Mouse (Mus musculus) erythroblast, embryonic 14.5 days (primary cell): ENCODE data around the gene Iqcc.

Experiments used
- GATA1 ChIP-seq: IDR thresholded peaks from 2 replicates; pipeline ENCODE4 v1.6.1; 2012; ENCODE audit warnings: low read length, inconsistent platforms, mixed read lengths
- TAL1 ChIP-seq: IDR thresholded peaks from 3 replicates; pipeline ENCODE4 v1.6.1; 2012; ENCODE audit warnings: low read length, inconsistent platforms, mixed read lengths

- TF ChIP-seq TAL1 (no peak), GATA1 (no peak)
Observed at GRCm38 (mm10) chr4:129625496-129625895, 6.6 kb upstream of the Iqcc start.
